Mouse (Mus musculus) MEL (cell line): ENCODE data around the gene Slc20a1. TPM values are rescaled to one million over a fixed set of nuclear protein-coding genes. Genes with fewer than 3 reads are reported as not detected.

Experiments
- DNase-seq: peaks from one replicate; pipeline ENCODE4 v3.0.0; 2011; ENCODE audit warnings: low read depth, low spot score
- H3K27ac ChIP-seq: 2 replicates; pipeline ENCODE4 v1.5.1; 2012; ENCODE audit warnings: low read depth, mild to moderate bottlenecking, control low read depth, low read length, moderate library complexity; ENCODE audit not compliant: control insufficient read depth
- H3K27me3 ChIP-seq, 2 experiments: fragments of 150-350 bp in 1 of 2; sonication (generic) in 1 of 2; 2 replicates each; pipeline ENCODE4 v1.6.1; 2012; ENCODE audit warnings: low read length in 2 of 2, mild to moderate bottlenecking in 2 of 2, improper control_type of control experiment in 1 of 2, moderate library complexity in 1 of 2; ENCODE audit not compliant: insufficient read depth in 2 of 2, control insufficient read depth in 1 of 2
- H3K36me3 ChIP-seq, 2 experiments: 2 replicates each; pipeline ENCODE4 v1.6.1; 2012 to 2014; ENCODE audit warnings: low read length in 2 of 2, improper control_type of control experiment in 1 of 2, inconsistent platforms in 1 of 2, mild to moderate bottlenecking in 1 of 2; ENCODE audit not compliant: insufficient read depth in 2 of 2, control insufficient read depth in 1 of 2
- H3K4me1 ChIP-seq, 2 experiments: fragments of 150-350 bp in 1 of 2; sonication (generic) in 1 of 2; 2 replicates each; pipeline ENCODE4 v1.6.1; 2012; ENCODE audit warnings: low read length in 2 of 2, improper control_type of control experiment in 1 of 2, mild to moderate bottlenecking in 1 of 2; ENCODE audit not compliant: insufficient read depth in 2 of 2, control insufficient read depth in 1 of 2
- H3K4me3 ChIP-seq, 2 experiments: fragments of 150-350 bp in 1 of 2; sonication (generic) in 1 of 2; 2 replicates each; pipeline ENCODE4 v1.5.1; 2012; ENCODE audit warnings: low read depth in 2 of 2, low read length in 2 of 2, mild to moderate bottlenecking in 2 of 2, moderate library complexity in 2 of 2, control low read depth in 1 of 2, improper control_type of control experiment in 1 of 2; ENCODE audit not compliant: control insufficient read depth in 1 of 2, insufficient read depth in 1 of 2
- H3K79me2 ChIP-seq: 2 replicates; pipeline ENCODE4 v1.6.1; 2012; ENCODE audit warnings: mild to moderate bottlenecking, low read length, moderate library complexity; ENCODE audit not compliant: control insufficient read depth, poor library complexity, insufficient read depth
- H3K9ac ChIP-seq: 2 replicates; pipeline ENCODE4 v1.6.1; 2012; ENCODE audit warnings: low read depth, mild to moderate bottlenecking, control low read depth, low read length, moderate library complexity; ENCODE audit not compliant: control insufficient read depth, poor library complexity, severe bottlenecking
- H3K9me3 ChIP-seq: fragments of 150-350 bp; sonication (generic); replicated peaks from 2 replicates; pipeline ENCODE4 v1.6.1; 2012; ENCODE audit warnings: mild to moderate bottlenecking, low read length, improper control_type of control experiment, moderate library complexity; ENCODE audit not compliant: insufficient read depth
- BHLHE40 ChIP-seq: IDR thresholded peaks from 2 replicates; pipeline ENCODE4 v1.6.1; 2012; ENCODE audit warnings: low read depth, mild to moderate bottlenecking, inconsistent platforms, low read length, improper control_type of control experiment, borderline replicate concordance
- CHD1 ChIP-seq: IDR thresholded peaks from 2 replicates; pipeline ENCODE4 v1.6.1; 2012; ENCODE audit warnings: low read depth, mild to moderate bottlenecking, inconsistent platforms, low read length, improper control_type of control experiment
- CHD2 ChIP-seq: IDR thresholded peaks from 2 replicates; pipeline ENCODE4 v1.6.1; 2011; ENCODE audit warnings: low read length, improper control_type of control experiment
- CTCF ChIP-seq, 3 experiments: IDR thresholded peaks in 2 of 3; conservative IDR thresholded peaks in 1 of 3; 2 replicates each; pipeline ENCODE4 v1.5.1; 2011 to 2012; ENCODE audit warnings: low read length in 3 of 3, low read depth in 2 of 3, mild to moderate bottlenecking in 2 of 3, improper control_type of control experiment in 1 of 3, inconsistent platforms in 1 of 3, mixed read lengths in 1 of 3, moderate library complexity in 1 of 3; ENCODE audit not compliant: control insufficient read depth in 1 of 3, insufficient read depth in 1 of 3, poor library complexity in 1 of 3, severe bottlenecking in 1 of 3
- E2F4 ChIP-seq: IDR thresholded peaks from 2 replicates; pipeline ENCODE4 v1.6.1; 2011; ENCODE audit warnings: low read depth, low read length, improper control_type of control experiment, borderline replicate concordance
- ELF1 ChIP-seq: IDR thresholded peaks from 2 replicates; pipeline ENCODE4 v1.6.1; 2014; ENCODE audit warnings: low read depth, mild to moderate bottlenecking, inconsistent platforms, low read length, improper control_type of control experiment, moderate library complexity
- EP300 ChIP-seq, 2 experiments: IDR thresholded peaks; 2 replicates each; pipeline ENCODE4 v1.6.1; 2011; ENCODE audit warnings: improper control_type of control experiment in 2 of 2, low read length in 2 of 2, low read depth in 1 of 2, mild to moderate bottlenecking in 1 of 2
- ETS1 ChIP-seq: IDR thresholded peaks from 2 replicates; pipeline ENCODE4 v1.6.1; 2012; ENCODE audit warnings: low read depth, mild to moderate bottlenecking, inconsistent platforms, low read length, improper control_type of control experiment, moderate library complexity
- GABPA ChIP-seq: IDR thresholded peaks from 2 replicates; pipeline ENCODE4 v1.6.1; 2012; ENCODE audit warnings: low read depth, mild to moderate bottlenecking, inconsistent platforms, low read length, improper control_type of control experiment, moderate library complexity
- GATA1 ChIP-seq: IDR thresholded peaks from 2 replicates; pipeline ENCODE4 v1.6.1; 2011; ENCODE audit warnings: low read depth, low read length, improper control_type of control experiment
- HCFC1 ChIP-seq: IDR thresholded peaks from 2 replicates; pipeline ENCODE4 v1.6.1; 2012; ENCODE audit warnings: low read depth, mild to moderate bottlenecking, inconsistent platforms, low read length, improper control_type of control experiment, moderate library complexity
- KAT2A ChIP-seq: conservative IDR thresholded peaks from 2 replicates; pipeline ENCODE4 v1.6.1; 2012; ENCODE audit warnings: low read depth, low read length, improper control_type of control experiment, inconsistent platforms
- MAFK ChIP-seq: IDR thresholded peaks from 2 replicates; pipeline ENCODE4 v1.6.1; 2011; ENCODE audit warnings: low read depth, mild to moderate bottlenecking, low read length, improper control_type of control experiment, borderline replicate concordance
- MAX ChIP-seq: IDR thresholded peaks from 2 replicates; pipeline ENCODE4 v1.6.1; 2011; ENCODE audit warnings: low read length, improper control_type of control experiment
- MAZ ChIP-seq: IDR thresholded peaks from 2 replicates; pipeline ENCODE4 v1.6.1; 2012; ENCODE audit warnings: low read depth, mild to moderate bottlenecking, inconsistent platforms, low read length, improper control_type of control experiment
- MXI1 ChIP-seq: IDR thresholded peaks from 2 replicates; pipeline ENCODE4 v1.6.1; 2011; ENCODE audit warnings: mild to moderate bottlenecking, low read depth, low read length, improper control_type of control experiment
- MYC ChIP-seq: IDR thresholded peaks from 2 replicates; pipeline ENCODE4 v1.6.1; 2011; ENCODE audit warnings: low read depth, mild to moderate bottlenecking, low read length, improper control_type of control experiment, moderate library complexity
- NELFE ChIP-seq: IDR thresholded peaks from 2 replicates; pipeline ENCODE4 v1.6.1; 2011; ENCODE audit warnings: low read depth, low read length, improper control_type of control experiment
- POLR2A ChIP-seq, 2 experiments: IDR thresholded peaks; 2 replicates each; pipeline ENCODE4 v1.6.1; 2011 to 2012; ENCODE audit warnings: low read length in 2 of 2, mild to moderate bottlenecking in 2 of 2, control low read depth in 1 of 2, improper control_type of control experiment in 1 of 2, low read depth in 1 of 2, moderate library complexity in 1 of 2; ENCODE audit not compliant: control insufficient read depth in 1 of 2, insufficient read depth in 1 of 2, poor library complexity in 1 of 2
- POLR2AphosphoS2 ChIP-seq: IDR thresholded peaks from 2 replicates; pipeline ENCODE4 v1.6.1; 2011; ENCODE audit warnings: low read length, improper control_type of control experiment
- POLR2AphosphoS5 ChIP-seq: IDR thresholded peaks from 2 replicates; pipeline ENCODE4 v1.6.1; 2012; ENCODE audit warnings: low read depth, borderline replicate concordance, mild to moderate bottlenecking, inconsistent platforms, low read length, moderate library complexity, mixed read lengths
- RAD21 ChIP-seq: IDR thresholded peaks from 2 replicates; pipeline ENCODE4 v1.6.1; 2011; ENCODE audit warnings: mild to moderate bottlenecking, low read depth, low read length, improper control_type of control experiment
- RCOR1 ChIP-seq: IDR thresholded peaks from 2 replicates; pipeline ENCODE4 v1.6.1; 2012; ENCODE audit warnings: low read depth, mild to moderate bottlenecking, inconsistent platforms, low read length, improper control_type of control experiment
- SIN3A ChIP-seq: IDR thresholded peaks from 2 replicates; pipeline ENCODE4 v1.6.1; 2012; ENCODE audit warnings: low read length, improper control_type of control experiment, inconsistent platforms
- SMC3 ChIP-seq: IDR thresholded peaks from 2 replicates; pipeline ENCODE4 v1.6.1; 2011; ENCODE audit warnings: low read depth, low read length, improper control_type of control experiment
- TAL1 ChIP-seq: IDR thresholded peaks from 2 replicates; pipeline ENCODE4 v1.6.1; 2012; ENCODE audit warnings: mild to moderate bottlenecking, inconsistent platforms, low read length, moderate library complexity, mixed read lengths
- TCF12 ChIP-seq: IDR thresholded peaks from 2 replicates; pipeline ENCODE4 v1.6.1; 2014; ENCODE audit warnings: low read depth, mild to moderate bottlenecking, inconsistent platforms, low read length, improper control_type of control experiment, moderate library complexity
- UBTF ChIP-seq: IDR thresholded peaks from 2 replicates; pipeline ENCODE4 v1.6.1; 2012; ENCODE audit warnings: low read depth, mild to moderate bottlenecking, inconsistent platforms, low read length, improper control_type of control experiment, moderate library complexity, borderline replicate concordance; ENCODE audit not compliant: insufficient read depth
- USF1 ChIP-seq: IDR thresholded peaks from 2 replicates; pipeline ENCODE4 v1.6.1; 2014; ENCODE audit warnings: low read depth, mild to moderate bottlenecking, inconsistent platforms, low read length, improper control_type of control experiment, moderate library complexity
- USF2 ChIP-seq, 2 experiments: IDR thresholded peaks; 2 replicates each; pipeline ENCODE4 v1.6.1; 2011 to 2012; ENCODE audit warnings: improper control_type of control experiment in 2 of 2, low read length in 2 of 2, borderline replicate concordance in 1 of 2, inconsistent platforms in 1 of 2, low read depth in 1 of 2, mild to moderate bottlenecking in 1 of 2; ENCODE audit not compliant: insufficient read depth in 1 of 2
- ZC3H11A ChIP-seq: IDR thresholded peaks from 2 replicates; pipeline ENCODE4 v1.6.1; 2012; ENCODE audit warnings: low read depth, mild to moderate bottlenecking, inconsistent platforms, low read length, improper control_type of control experiment
- ZKSCAN1 ChIP-seq: IDR thresholded peaks from 2 replicates; pipeline ENCODE4 v1.6.1; 2012; ENCODE audit warnings: low read depth, mild to moderate bottlenecking, inconsistent platforms, low read length, improper control_type of control experiment, moderate library complexity
- ZMIZ1 ChIP-seq: IDR thresholded peaks from 2 replicates; pipeline ENCODE4 v1.6.1; 2012; ENCODE audit warnings: low read depth, mild to moderate bottlenecking, inconsistent platforms, low read length, improper control_type of control experiment, moderate library complexity
- ZNF384 ChIP-seq: IDR thresholded peaks from 2 replicates; pipeline ENCODE4 v1.6.1; 2012; ENCODE audit warnings: low read depth, mild to moderate bottlenecking, inconsistent platforms, low read length, improper control_type of control experiment
- polyA plus RNA-seq, 2 experiments: library from polyadenylated mRNA; stranded (reverse) in 1 of 2; unstranded in 1 of 2; fragments of >175 nt in 1 of 2; fragments of >200 nt in 1 of 2; gene quantifications; 2 replicates each; pipeline versions ENCODE4 v1.2.1 to v1.2.4; 2012; ENCODE audit warnings: low replicate concordance in 2 of 2, low read depth in 1 of 2; ENCODE audit not compliant: insufficient read length in 2 of 2, insufficient read depth in 1 of 2, missing spikeins in 1 of 2
- total RNA-seq: library from RNA; depleted of rRNA; stranded (reverse); fragments of 300-350 nt; gene quantifications from 2 replicates; pipeline ENCODE4 v1.2.3, GENCODE M21; 2012; rRNA removed

Gene Slc20a1
- total RNA-seq (44.9 and 69.4 TPM in 2 replicates), polyA plus RNA-seq (10 to 100 TPM in 1 of 2 experiments, not detected in 1; 80.7 TPM)

DNA sequence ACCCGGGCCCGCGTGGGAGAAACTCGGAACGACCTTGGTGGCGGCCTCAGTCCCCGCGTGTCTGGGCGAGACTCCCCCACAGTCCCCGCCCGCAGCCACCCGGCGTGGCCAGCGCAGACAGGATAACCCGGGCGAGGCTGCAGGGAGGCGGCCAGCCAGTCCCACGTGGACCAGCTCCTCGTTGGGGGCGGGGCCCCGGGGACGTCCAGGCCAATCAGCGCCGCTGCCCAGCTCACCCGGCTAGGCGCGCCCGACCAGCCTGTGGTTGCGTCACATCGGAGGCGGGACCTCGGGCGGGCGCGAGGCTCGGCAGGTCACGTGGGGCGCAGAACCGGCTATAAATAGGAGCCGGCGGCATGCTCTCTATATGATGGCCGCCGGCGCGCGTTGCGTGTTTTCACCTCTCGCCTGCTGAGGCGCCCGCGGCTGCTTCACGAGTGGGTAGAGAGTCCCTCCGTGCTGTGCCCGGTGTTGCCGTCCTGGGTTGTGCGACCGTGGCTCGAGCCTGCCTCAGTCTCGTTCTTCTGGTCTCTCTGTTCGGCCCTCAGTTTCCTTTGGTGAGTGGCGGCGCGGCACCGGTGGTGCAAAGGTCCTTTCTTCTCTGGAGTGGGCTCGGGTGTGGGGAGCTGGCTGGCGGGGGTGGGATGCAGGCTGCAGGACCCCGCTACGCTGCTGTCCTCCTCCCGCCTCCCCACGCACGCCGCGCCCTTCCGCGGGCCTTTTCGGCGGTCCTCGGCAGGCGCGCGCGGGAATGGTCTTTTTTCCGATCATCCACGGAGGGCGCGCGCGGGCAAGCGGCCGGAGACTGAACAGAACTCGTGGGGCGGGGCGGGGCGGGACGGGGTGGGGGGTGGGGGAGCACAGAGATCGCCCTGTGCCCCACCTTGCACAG lies at the start of gene Slc20a1:
TSS of gene Slc20a1 (plus strand) at position 329 of the 892 bp plus-strand sequence.
- H3K27ac ChIP-seq = peak within 1 kb of the TSS; percentile 87
- H3K79me2 ChIP-seq = peaks cover 28% of the 10 kb centered on the region
- H3K4me1 ChIP-seq = peaks cover 2 to 22% of the 10 kb centered on the region in 2 experiments
- DNase-seq = peak; percentile 98
- peaks cover 2 to 27% of the 10 kb centered on the region in 2 experiments for H3K36me3 ChIP-seq
- peak within 1 kb of the TSS; percentile 93 to 99 for H3K4me3 ChIP-seq
- no peaks in the 10 kb centered on the region for H3K27me3 ChIP-seq
- H3K9me3 ChIP-seq = no peaks in the 10 kb centered on the region
- H3K9ac ChIP-seq = peak within 1 kb of the TSS; percentile 99
- TF ChIP-seq GABPA (no peak), BHLHE40 (peak; percentile 64), CHD1 (no peak), UBTF (no peak), POLR2AphosphoS2 (peak; percentile 90), TCF12 (peak; percentile 64), POLR2A (IDR thresholded peaks at IDR 0.05; ENCODE audit: control insufficient read depth in 1 of 2, insufficient read depth in 1 of 2, low read depth in 1 of 2, low read length in 2 of 2, poor library complexity in 1 of 2) (peak; percentile 97 to 99), E2F4 (no peak; the same call in 1 of the 2 replicates), SIN3A (peak; percentile 81), NELFE (peak; percentile 96), KAT2A (no peak; the same call in 1 of the 2 replicates), GATA1 (no peak), RCOR1 (no peak; the same call in 1 of the 2 replicates), MAX (peak; percentile 97), MAFK (no peak), CHD2 (no peak), TAL1 (no peak), ZC3H11A (no peak), ZKSCAN1 (no peak), MAZ (no peak; the same call in 1 of the 2 replicates), SMC3 (no peak), MYC (peak; percentile 93), ETS1 (peak; percentile 7; the same call in 1 of the 2 replicates), ZMIZ1 (peak; percentile 98), MXI1 (peak; percentile 98), EP300 (IDR thresholded peaks at IDR 0.05; ENCODE audit: low read depth in 1 of 2, low read length in 2 of 2) (no peak), CTCF (IDR thresholded peaks at IDR 0.05 in 2 of 3, conservative IDR thresholded peaks at IDR 0.05 in 1 of 3; ENCODE audit: control insufficient read depth in 1 of 3, insufficient read depth in 1 of 3, low read depth in 2 of 3, low read length in 3 of 3, poor library complexity in 1 of 3, severe bottlenecking in 1 of 3) (no peak), ZNF384 (no peak), RAD21 (no peak), USF2 (IDR thresholded peaks at IDR 0.05; ENCODE audit: borderline replicate concordance in 1 of 2, insufficient read depth in 1 of 2, low read depth in 1 of 2, low read length in 2 of 2) (peak; percentile 59 to 95; a peak in 3 of 4 replicates), POLR2AphosphoS5 (peak; percentile 90; the same call in 1 of the 2 replicates), ELF1 (0 out of 2 replicates have a peak, but pooled peaks have one; percentile 24), USF1 (peak; percentile 99), HCFC1 (peak; percentile 60; the same call in 1 of the 2 replicates)
